Mouse (Mus musculus) limb, embryonic 11.5 days (tissue): Measurements from ENCODE around the gene Hmbs. TPM values are rescaled to one million over a fixed set of nuclear protein-coding genes. Genes with fewer than 3 reads are reported as not detected.

Source experiments
- ATAC-seq: fragments of 200-750 bp; cut with Nextera tagmentation; 2 replicates; pipeline ENCODE4 v1.8.0; 2017; ENCODE audit warnings: low read depth; ENCODE audit not compliant: insufficient number of reproducible peaks, low FRiP score, low TSS enrichment
- DNase-seq: peaks from one replicate; pipeline ENCODE4 v3.0.0-alpha.2; 2015; ENCODE audit warnings: low spot score
- H3K27ac ChIP-seq: fragments of 300-500 bp; sonication (generic); replicated peaks from 2 replicates; pipeline ENCODE4 v1.5.1; 2014; ENCODE audit warnings: low read depth, mild to moderate bottlenecking, low read length
- H3K27me3 ChIP-seq: fragments of 300-500 bp; sonication (generic); 2 replicates; pipeline ENCODE4 v1.6.1; 2014; ENCODE audit warnings: mild to moderate bottlenecking, low read length, mixed read lengths; ENCODE audit not compliant: control insufficient read depth, insufficient read depth
- H3K36me3 ChIP-seq: fragments of 300-500 bp; sonication (generic); 2 replicates; pipeline ENCODE4 v1.6.1; 2014; ENCODE audit warnings: mild to moderate bottlenecking, low read length, moderate library complexity, mixed read lengths; ENCODE audit not compliant: control insufficient read depth, insufficient read depth
- H3K4me1 ChIP-seq: fragments of 300-500 bp; sonication (generic); 2 replicates; pipeline ENCODE4 v1.6.1; 2014; ENCODE audit warnings: low read length, mixed read lengths; ENCODE audit not compliant: control insufficient read depth, insufficient read depth
- H3K4me2 ChIP-seq: fragments of 300-500 bp; sonication (generic); 2 replicates; pipeline ENCODE4 v1.6.1; 2014; ENCODE audit warnings: low read depth, mild to moderate bottlenecking, moderate library complexity; ENCODE audit not compliant: severe bottlenecking
- H3K4me3 ChIP-seq: fragments of 300-500 bp; sonication (generic); 2 replicates; pipeline ENCODE4 v1.5.1; 2014; ENCODE audit warnings: low read depth, low read length
- H3K9ac ChIP-seq: fragments of 300-500 bp; sonication (generic); 2 replicates; pipeline ENCODE4 v1.6.1; 2014; ENCODE audit warnings: mild to moderate bottlenecking, low read length
- H3K9me3 ChIP-seq: fragments of 300-500 bp; sonication (generic); 2 replicates; pipeline ENCODE4 v1.6.1; 2016; ENCODE audit warnings: low read length; ENCODE audit not compliant: control insufficient read depth
- WGBS: fragments of 180-500 bp; shearing (Covaris S2); extraction: QIAGEN DNeasy Blood & Tissue Kit; methylation state at CpG from one replicate; pipeline ENCODE4 v1.1.7; 2014; 5-methylcytosine and 5-hydroxymethylcytosine counted together
- polyA plus RNA-seq: library from polyadenylated mRNA; unstranded; fragments of >200 nt; fragmentation: Nextera tagmentation; extraction: Ambion mirVana; gene quantifications from 2 replicates; pipeline ENCODE4 v1.2.1, GENCODE M21; 2014

Gene Hmbs
- polyA plus RNA-seq, 1 experiment from 2014 or later: 145 TPM

DNA sequence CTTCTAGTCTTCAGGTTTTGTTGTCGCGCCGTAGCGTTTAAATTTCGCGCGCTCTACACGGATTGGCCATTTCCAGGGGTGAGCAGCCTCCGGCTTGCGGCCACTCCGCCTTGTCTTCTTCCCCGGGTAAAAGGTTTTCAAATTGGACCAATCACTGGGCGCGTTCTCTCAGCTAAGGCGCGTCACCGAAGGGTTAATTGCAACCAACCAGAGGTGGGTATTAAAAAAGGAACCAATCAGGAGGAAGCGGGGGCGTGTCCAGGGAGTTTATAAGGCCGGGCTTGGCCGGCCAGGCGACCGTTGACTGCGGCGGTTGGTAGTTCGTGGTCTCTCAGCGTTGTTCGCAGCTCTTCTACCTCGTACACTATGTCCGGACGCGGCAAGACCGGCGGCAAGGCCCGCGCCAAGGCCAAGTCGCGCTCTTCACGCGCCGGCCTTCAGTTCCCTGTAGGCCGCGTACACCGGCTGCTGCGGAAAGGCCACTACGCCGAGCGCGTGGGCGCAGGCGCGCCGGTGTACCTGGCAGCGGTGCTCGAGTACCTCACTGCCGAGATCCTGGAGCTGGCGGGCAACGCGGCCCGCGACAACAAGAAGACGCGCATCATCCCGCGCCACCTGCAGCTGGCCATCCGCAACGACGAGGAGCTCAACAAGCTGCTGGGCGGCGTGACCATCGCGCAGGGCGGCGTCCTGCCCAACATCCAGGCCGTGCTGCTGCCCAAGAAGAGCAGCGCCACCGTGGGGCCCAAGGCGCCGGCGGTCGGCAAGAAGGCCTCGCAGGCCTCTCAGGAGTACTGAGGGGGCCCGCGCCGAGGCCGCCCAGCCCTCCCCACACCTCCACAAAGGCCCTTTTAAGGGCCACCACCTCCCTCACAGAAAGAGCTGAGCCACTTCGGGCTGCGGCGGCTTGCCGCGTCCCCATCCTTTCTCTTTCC is 9.4 kb downstream of the Hmbs start, which contains the start of gene H2afx:
Gene H2afx (plus strand): TSS at position 299 of the 935 bp plus-strand sequence.
- Histone ChIP-seq H3K27ac (peak within 1 kb of the TSS; percentile 93), H3K9ac (peak within 1 kb of the TSS; percentile 99), H3K4me2 (peak within 1 kb of the TSS; percentile 69), H3K36me3 (peaks cover 35% of the 10 kb centered on the region), H3K9me3 (no peaks in the 10 kb centered on the region), H3K4me3 (peak within 1 kb of the TSS; percentile 82), H3K4me1 (peaks cover 10% of the 10 kb centered on the region; the same call in 1 of the 2 replicates), H3K27me3 (no peaks in the 10 kb centered on the region)
- WGBS: under 1% methylated on average over 75 of the region's 91 CpGs
- ATAC-seq (peak; percentile 96), DNase-seq (peak; percentile 99)

DNA sequence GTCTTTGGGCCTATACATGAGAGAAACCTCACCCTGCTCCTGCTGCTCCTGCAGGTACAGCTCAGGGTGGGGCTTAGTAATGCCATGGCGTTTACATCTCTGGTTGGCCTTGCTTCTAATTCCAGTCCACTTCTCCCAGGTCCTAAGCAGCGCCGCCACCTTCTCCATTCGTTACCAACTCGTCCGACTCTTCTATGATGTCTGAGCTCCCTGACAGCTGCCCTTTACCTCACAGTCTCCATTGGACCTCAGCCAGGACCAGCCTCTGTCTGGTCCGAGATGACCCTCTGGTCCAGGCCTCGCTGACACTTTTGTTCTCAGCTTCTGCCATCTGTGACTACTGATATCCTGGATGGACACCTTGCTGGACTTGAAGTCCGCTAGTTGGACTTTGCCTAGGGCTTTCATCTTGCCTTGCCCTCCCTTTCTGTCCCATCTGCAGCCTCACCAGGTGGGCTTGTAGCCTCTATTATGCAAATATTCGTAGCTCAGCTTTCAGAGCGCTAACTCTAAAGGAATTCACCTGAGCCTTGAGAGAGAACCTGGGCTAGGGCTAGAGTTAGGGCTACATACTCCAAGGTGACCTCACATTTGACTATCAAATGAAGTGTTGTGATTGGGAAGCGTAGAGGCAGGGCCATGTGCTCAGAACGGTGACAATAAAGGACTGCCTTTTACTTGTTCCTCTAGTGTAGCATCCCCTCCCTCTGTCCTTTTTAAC is 10.9 kb downstream of the Hmbs start:
- peaks cover 32% of the 10 kb centered on the region for H3K36me3 ChIP-seq
- H3K4me3 ChIP-seq: no peak overlapping the region
- H3K27me3 ChIP-seq: no peaks in the 10 kb centered on the region
- no peak overlapping the region for H3K4me2 ChIP-seq
- WGBS: 95% methylated on average over 13 of the region's 13 CpGs
- no peaks in the 10 kb centered on the region for H3K9me3 ChIP-seq
- no peak overlapping the region for H3K27ac ChIP-seq
- H3K4me1 ChIP-seq: peaks cover 10% of the 10 kb centered on the region; the same call in 1 of the 2 replicates
- H3K9ac ChIP-seq: no peak overlapping the region
- DNase-seq: no peak
- ATAC-seq: no peak

DNA sequence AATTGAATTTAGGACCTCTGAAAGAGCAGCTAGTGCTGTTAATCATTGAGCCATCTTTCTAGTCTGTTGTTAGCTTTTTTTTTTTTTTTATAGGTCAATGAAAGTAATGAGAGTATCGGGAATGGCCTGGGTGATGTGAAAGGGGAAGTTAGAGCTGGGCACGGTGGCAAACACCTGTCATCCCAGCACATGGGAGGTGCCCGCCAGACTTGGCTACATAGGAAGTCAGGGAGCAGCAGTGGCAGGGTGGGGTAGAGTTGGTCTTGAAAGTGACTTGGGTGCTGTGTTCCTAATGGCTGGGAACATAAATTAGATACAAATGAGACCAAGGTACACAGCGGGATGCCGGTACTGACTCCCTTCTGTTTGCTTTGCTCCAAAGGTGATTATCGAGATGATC is 13.3 kb downstream of the Hmbs start:
- Histone ChIP-seq H3K9ac (no peak overlapping the region), H3K27me3 (no peaks in the 10 kb centered on the region), H3K9me3 (no peaks in the 10 kb centered on the region), H3K4me2 (no peak overlapping the region), H3K36me3 (peaks cover 28% of the 10 kb centered on the region), H3K4me1 (peaks cover 8% of the 10 kb centered on the region), H3K4me3 (no peak overlapping the region), H3K27ac (no peak overlapping the region)
- DNase-seq: no peak
- no peak for ATAC-seq
- 93% methylated on average over 6 of the region's 6 CpGs for WGBS

DNA sequence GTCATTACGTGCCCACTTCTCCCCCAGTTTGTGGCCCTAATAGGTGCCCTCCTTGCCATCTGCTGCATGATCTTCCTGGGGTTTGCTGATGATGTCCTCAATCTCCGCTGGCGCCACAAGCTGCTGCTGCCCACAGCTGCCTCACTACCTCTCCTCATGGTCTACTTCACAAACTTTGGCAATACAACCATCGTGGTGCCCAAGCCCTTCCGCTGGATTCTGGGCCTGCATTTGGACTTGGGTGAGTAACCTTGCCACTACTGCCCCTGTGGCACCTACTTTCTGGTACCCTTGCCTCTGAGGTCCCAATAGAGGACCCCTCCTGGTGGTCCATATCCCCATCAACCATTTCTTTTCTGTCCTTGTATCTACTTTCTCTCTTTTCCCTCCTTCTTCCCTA is 16.1 kb downstream of the Hmbs start:
- Histone ChIP-seq H3K4me1 (peaks cover 8% of the 10 kb centered on the region), H3K9me3 (no peaks in the 10 kb centered on the region), H3K4me2 (peak overlapping the region; percentile 61), H3K4me3 (peak overlapping the region; percentile 58), H3K27ac (no peak overlapping the region), H3K36me3 (peaks cover 20% of the 10 kb centered on the region), H3K9ac (peak overlapping the region; percentile 70), H3K27me3 (no peaks in the 10 kb centered on the region)
- no peak for ATAC-seq
- WGBS: 91% methylated on average over 5 of the region's 5 CpGs
- DNase-seq: no peak

DNA sequence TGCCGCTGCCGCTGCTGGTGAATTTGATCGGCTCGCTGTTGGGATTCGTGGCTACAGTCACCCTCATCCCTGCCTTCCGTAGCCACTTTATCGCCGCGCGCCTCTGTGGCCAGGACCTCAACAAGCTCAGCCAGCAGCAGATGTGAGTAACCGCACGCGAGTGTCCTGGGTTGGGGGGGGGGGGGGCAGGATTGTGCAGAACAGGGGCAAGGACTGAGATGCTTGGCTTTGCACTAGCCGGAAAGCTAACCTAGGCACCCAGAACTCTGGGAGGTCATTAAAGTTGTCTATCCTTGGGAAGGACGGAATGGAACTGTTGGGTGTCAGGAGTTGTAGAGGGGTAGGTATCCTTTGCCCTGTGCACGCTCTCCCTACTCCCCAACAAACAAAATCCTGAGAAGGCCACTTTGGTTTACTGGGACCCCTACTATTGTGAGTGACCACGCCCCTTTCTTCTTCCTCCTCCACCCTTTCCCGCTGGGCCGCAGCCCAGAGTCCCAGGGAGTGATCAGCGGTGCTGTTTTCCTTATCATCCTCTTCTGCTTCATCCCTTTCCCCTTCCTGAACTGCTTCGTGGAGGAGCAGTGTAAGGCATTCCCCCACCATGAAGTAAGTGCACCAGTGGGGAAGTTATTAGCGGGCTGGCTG is 16.8 kb downstream of the Hmbs start:
- under 1% methylated on average over 22 of the region's 22 CpGs for WGBS
- Histone ChIP-seq H3K4me2 (peak overlapping the region; percentile 61), H3K9me3 (no peaks in the 10 kb centered on the region), H3K4me1 (peaks cover 8% of the 10 kb centered on the region), H3K4me3 (peak overlapping the region; percentile 58), H3K36me3 (peaks cover 14% of the 10 kb centered on the region; the same call in 1 of the 2 replicates), H3K9ac (peak overlapping the region; percentile 70), H3K27ac (peak overlapping the region; percentile 70), H3K27me3 (no peaks in the 10 kb centered on the region)
- ATAC-seq (peak; percentile 48; the same call in 1 of the 2 replicates), DNase-seq (peak; percentile 59)

DNA sequence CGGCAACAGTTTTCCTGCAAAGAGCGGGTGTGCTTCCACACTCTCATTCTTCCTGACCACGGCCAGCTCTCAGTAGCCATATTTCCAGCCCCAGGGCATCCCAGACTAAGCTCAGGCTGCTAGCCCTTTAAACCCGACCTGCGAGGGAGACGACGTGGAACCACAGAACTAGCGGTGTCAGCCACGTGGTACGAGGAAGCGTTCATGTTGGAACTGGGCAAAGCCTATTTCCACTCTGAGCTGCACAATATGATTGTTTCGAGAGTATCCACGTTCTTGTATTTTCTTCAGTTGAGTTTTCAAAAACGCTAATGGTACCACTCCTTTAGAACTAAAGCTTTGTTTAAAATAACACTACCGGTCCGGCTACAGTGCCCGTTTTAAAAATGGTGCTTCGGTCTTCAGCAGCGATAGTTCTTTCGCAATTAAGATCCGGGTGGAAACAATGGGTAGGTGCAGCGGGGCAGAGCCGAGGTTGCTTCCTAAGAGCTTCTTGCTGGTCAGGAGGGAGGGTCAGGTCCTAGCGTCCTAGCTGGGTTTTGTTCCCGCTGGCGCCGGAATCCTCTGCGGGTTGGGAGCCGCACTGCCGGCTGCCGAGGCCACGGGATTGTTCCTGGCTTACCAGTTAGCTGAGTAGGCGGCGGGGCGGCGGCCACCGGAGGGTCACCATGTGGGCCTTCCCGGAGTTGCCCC is 17.5 kb downstream of the Hmbs start:
- Histone ChIP-seq H3K4me3 (peak overlapping the region; percentile 58), H3K9ac (peak overlapping the region; percentile 70), H3K4me1 (peaks cover 8% of the 10 kb centered on the region), H3K36me3 (peaks cover 9% of the 10 kb centered on the region; the same call in 1 of the 2 replicates), H3K9me3 (no peaks in the 10 kb centered on the region), H3K4me2 (peak overlapping the region; percentile 61), H3K27me3 (no peaks in the 10 kb centered on the region), H3K27ac (peak overlapping the region; percentile 70)
- under 1% methylated on average over 38 of the region's 38 CpGs for WGBS
- ATAC-seq (peak; percentile 89), DNase-seq (peak; percentile 86)

DNA sequence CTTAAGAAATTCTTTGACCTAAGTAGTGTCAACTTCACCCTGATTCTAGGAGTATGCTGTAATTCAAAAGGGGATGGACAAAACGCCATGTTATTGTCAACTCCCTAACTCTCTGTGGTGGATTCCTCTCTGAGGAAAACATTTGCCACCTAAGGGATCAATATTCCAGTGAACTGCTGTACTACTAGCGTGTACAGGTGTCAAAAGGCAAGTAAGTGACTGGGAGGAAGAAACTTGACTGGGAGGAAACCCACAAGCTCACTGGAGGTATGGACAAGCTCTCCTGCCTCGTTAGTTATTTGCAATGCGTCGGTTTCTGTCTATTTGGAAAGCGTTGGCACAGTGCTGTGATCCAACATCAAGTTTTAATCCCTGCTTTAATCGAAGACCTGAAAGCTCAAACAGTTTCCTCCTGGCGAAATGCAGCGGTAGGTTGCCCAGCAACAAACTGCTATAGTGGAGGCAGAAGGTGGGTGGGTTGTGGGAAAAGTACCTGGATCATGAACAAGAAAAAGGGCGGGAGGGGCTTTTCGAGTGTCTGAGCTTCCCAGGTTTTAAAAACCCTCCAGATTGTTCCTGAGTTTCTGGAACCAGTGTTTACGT is 18.2 kb downstream of the Hmbs start, which contains the start of gene Dpagt1:
Gene Dpagt1 (plus strand): TSS at position 252 of the 603 bp plus-strand sequence.
- peaks cover 4% of the 10 kb centered on the region; the same call in 1 of the 2 replicates for H3K36me3 ChIP-seq
- WGBS: 7% methylated on average over 12 of the region's 12 CpGs
- peak within 1 kb of the TSS; percentile 58 for H3K4me3 ChIP-seq
- H3K9me3 ChIP-seq: no peaks in the 10 kb centered on the region
- ATAC-seq (no peak), DNase-seq (no peak)
- H3K4me1 ChIP-seq: peaks cover 8% of the 10 kb centered on the region
- H3K9ac ChIP-seq: peak within 1 kb of the TSS; percentile 70
- no peaks in the 10 kb centered on the region for H3K27me3 ChIP-seq
- H3K27ac ChIP-seq: peak within 1 kb of the TSS; percentile 70
- H3K4me2 ChIP-seq: peak within 1 kb of the TSS; percentile 61
